ENCODE assay signal across 20 mouse cellular contexts in the genomic region with DNA sequence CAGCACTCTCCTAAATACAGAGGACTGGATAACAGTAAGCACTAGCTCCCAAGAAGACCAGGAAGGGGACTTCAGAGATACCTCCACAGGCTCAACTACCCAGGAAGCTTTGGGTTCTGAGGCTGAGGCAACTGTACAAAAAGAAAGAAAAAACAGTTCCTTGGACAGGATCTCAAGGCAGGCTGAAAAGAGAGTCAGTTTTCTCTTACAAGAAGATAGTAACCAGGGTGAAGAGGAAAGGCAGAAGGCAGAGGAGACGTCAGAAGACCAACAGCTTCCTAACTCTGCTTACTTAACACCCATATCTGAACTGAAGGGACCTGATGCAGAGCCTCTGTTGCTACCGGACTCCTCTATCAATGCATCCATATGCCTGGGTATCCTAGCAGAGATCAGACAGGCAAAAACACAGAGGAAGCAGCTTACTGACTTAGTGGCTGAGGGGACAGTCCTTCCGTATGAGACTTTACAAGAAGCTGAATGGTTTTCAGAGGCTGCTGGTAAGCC.
"Had no signal": no experiment of that assay in that cellular context is flagged by ENCODE, and none has a peak within 500 bp of the region (broad histone marks: within the 10 kb centered on the region; RNA-seq: fewer than 3 reads in every experiment).

No protein-coding gene starts in this region.

- ATAC-seq: intestine, embryonic 15.5 days; midbrain, embryonic 15.5 days had no signal

- H3K9ac ChIP-seq: intestine, embryonic 15.5 days; liver, embryonic 15.5 days; midbrain, embryonic 12.5 days; midbrain, embryonic 15.5 days; neural tube, embryonic 12.5 days; neural tube, embryonic 15.5 days had no signal

- H3K4me2 ChIP-seq: intestine, embryonic 15.5 days; liver, embryonic 15.5 days; midbrain, embryonic 12.5 days; midbrain, embryonic 15.5 days; neural tube, embryonic 12.5 days; neural tube, embryonic 15.5 days had no signal

- DNase-seq: kidney, adult 18-20 months; kidney, postnatal 25 days; layer of hippocampus, adult 9-11 months; lung, adult 2 months; lung, postnatal 14 days; lung, postnatal 4 days; right cerebral cortex, adult 18-20 months; right cerebral cortex, postnatal 14 days; right cerebral cortex, postnatal 4 days; thymus, adult 2 months; thymus, postnatal 25 days had no signal

- H3K4me3 ChIP-seq: intestine, embryonic 15.5 days; layer of hippocampus, adult 2 months; liver, embryonic 15.5 days; midbrain, embryonic 12.5 days; midbrain, embryonic 15.5 days; neural tube, embryonic 12.5 days; neural tube, embryonic 15.5 days had no signal

- H3K36me3 ChIP-seq: intestine, embryonic 15.5 days; liver, embryonic 15.5 days had no signal

- H3K27ac ChIP-seq: intestine, embryonic 15.5 days; kidney, postnatal 0 days; layer of hippocampus, adult 2 months; liver, embryonic 15.5 days; midbrain, embryonic 12.5 days; midbrain, embryonic 15.5 days; neural tube, embryonic 12.5 days; neural tube, embryonic 15.5 days; stomach, postnatal 0 days had no signal

- H3K27me3 ChIP-seq: intestine, embryonic 15.5 days; liver, embryonic 15.5 days; midbrain, embryonic 12.5 days; midbrain, embryonic 15.5 days; neural tube, embryonic 12.5 days; neural tube, embryonic 15.5 days had no signal

- H3K4me1 ChIP-seq: intestine, embryonic 15.5 days; midbrain, embryonic 12.5 days; midbrain, embryonic 15.5 days; neural tube, embryonic 12.5 days; neural tube, embryonic 15.5 days had no signal

- H3K9me3 ChIP-seq: intestine, embryonic 15.5 days; liver, embryonic 15.5 days; midbrain, embryonic 12.5 days; midbrain, embryonic 15.5 days; neural tube, embryonic 12.5 days; neural tube, embryonic 15.5 days had no signal
